Mouse (Mus musculus): ENCODE measurements at regions not wholly inside any gene's neighbourhood (a gene's known extent, or its start where the extent isn't known, plus 50 kb on each side); places are given as distances from the start of the nearest gene placed in this dataset.
"Not testable (repeated sequence)": the region's sequence is repeated elsewhere in the genome, so short reads cannot be mapped to it uniquely, and the experiment has no call there.

DNA sequence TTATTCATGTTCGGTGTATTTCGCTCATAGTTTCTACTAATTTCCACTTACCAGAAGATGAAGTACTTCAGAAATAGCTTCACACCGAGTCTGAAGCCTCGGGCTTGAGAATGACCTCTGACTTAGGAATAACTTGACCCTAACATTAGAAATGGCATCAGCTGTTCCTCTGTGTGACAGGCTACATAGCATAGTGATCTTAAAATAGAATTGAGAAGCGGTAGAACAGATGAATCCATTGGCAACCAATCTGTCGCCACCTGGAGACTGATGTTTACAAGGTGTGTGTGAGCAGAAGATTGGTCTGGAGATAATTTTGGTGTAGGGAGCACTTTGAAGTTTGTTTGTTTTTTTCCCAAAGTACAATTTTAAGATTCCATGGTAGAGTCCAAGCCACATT lies 60.9 kb upstream of the Ahi1 start:
- DNase-seq (ENCODE audit: extremely low read depth, low read depth), result no peak

DNA sequence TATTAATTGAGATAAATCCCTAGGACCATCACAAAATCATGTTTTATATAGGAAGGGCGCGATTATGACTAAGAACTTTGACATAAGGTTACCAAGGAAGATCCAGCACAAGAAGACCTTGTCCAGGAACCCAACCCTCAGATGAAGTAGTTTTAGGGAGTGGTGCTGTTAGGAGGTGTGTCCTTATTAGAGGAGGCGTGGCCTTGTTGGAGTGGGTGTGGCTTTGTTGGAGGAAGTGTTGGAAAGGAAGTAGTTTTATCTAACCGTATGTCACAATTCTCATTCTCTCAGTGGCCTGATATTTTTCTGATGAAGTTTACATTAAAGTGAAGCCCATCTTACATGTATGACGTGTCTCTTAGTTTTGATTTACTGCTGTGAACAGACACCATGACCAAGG lies 68.7 kb upstream of the Ahi1 start:
- DNase-seq (ENCODE audit: extremely low read depth, low read depth), result no peak

- DNase-seq (ENCODE audit: extremely low read depth, low read depth), result peak; percentile 51
Measured at GRCm38 (mm10) chr10:20882599-20882998, 69.7 kb upstream of the Ahi1 start.

GRCm38 (mm10) chr10:20880251-20880650 lies 72.1 kb upstream of the Ahi1 start:
- no peak for DNase-seq (ENCODE audit: extremely low read depth, low read depth)

- no peak for DNase-seq (ENCODE audit: extremely low read depth, low read depth)
Measured at GRCm38 (mm10) chr10:20879482-20879881, 72.9 kb upstream of the Ahi1 start.

DNA sequence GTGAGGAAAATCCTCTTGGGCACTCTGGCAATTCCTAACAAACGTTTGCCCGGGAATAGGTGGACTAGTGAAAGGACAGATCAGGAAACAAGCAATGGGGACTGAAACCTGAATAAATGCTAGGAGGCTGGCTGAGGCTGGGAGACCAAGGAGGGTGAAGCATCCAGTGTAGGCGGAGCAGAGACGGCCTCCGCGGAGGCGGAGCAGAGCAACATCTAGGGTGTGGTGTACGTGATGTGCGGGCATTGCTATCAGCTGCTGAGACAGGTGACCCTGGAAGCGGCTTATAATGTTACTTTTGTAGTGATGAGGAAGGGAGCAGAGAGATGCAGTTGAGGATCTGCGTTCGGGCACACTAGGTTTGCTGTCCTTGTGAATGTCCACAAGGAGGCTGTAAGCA lies 85.3 kb upstream of the Ahi1 start:
- DNase-seq (ENCODE audit: extremely low read depth, low read depth), result no peak

DNA sequence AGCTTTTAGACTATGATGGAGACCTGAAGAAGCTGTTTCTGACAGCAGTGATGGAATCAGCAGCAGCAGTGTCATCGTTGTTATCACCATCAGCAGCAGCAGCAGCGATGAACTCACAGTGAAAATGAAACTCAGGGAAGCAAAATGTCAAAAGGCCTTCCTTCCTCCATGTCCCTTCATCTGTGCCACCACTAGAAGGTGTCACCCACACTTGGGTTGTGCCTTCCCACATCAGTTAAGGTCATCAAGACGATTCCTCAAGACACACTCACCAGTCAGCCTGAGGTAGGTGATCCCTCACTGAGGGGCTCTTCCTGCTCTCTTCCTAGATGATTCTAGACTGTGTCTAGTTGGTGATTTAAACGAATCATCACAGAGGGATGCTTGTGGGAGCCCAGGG lies 87.3 kb upstream of the Ahi1 start:
- DNase-seq (ENCODE audit: extremely low read depth, low read depth), result no peak

- no peak for DNase-seq (ENCODE audit: extremely low read depth, low read depth)
Measured at GRCm38 (mm10) chr10:20857413-20857812, 94.9 kb upstream of the Ahi1 start.

- no peak for DNase-seq (ENCODE audit: extremely low read depth, low read depth)
Measured at GRCm38 (mm10) chr10:20854621-20855363, 97.6 kb upstream of the Ahi1 start.

GRCm38 (mm10) chr10:20847287-20847686 lies 105.1 kb upstream of the Ahi1 start:
- DNase-seq (ENCODE audit: extremely low read depth, low read depth), result no peak

DNA sequence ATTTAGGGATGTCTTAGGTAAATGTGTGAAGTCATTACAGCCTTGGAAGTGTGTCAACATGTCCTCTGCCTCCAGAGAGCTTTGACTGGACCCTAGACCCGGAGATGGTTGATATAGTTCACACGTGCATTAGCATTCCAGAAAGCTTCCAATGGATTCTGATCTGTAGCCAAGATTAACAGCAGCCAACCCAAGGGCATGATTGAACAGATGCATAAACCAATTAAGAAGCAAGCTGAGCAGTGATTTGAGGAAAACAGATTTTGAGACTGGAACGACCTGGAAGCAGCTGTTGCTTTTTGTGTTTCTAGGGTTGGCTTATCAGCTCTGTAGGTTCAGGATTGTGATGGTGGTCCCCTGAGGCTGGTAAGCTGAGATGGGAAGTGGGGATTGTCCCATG lies 109.1 kb upstream of the Ahi1 start:
- DNase-seq (ENCODE audit: extremely low read depth, low read depth), result no peak

GRCm38 (mm10) chr10:20842131-20842530 lies 110.2 kb upstream of the Ahi1 start:
- no peak for DNase-seq (ENCODE audit: extremely low read depth, low read depth)

DNA sequence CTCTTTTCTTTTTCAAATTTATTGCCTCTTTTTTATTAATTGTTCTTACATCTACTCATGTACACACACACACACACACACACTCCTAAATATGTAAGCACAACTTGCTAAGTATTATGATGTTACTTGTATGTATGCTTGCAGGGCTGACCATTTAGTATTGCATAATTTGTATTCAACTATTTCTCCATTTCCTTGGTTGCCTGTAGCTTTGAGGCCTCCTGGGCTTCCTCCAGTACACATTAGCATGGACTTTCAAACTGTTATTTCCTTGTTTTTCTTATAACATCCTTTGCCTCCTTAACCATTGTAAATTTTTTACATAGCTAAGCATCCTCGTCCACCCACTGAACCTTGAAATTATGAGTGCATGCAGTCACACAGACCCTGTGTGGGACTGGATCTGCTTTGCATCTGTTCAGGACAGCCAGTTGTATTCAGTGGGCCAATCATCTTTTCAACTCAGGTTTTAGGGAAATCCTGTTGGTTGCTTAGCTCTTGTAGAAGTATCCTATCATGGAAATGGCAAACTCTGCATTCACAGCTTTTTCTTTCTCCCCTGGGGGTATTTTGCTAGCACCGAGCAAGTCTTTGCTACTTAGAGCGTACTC lies 110.8 kb upstream of the Ahi1 start:
- DNase-seq (ENCODE audit: extremely low read depth, low read depth), result no peak

DNA sequence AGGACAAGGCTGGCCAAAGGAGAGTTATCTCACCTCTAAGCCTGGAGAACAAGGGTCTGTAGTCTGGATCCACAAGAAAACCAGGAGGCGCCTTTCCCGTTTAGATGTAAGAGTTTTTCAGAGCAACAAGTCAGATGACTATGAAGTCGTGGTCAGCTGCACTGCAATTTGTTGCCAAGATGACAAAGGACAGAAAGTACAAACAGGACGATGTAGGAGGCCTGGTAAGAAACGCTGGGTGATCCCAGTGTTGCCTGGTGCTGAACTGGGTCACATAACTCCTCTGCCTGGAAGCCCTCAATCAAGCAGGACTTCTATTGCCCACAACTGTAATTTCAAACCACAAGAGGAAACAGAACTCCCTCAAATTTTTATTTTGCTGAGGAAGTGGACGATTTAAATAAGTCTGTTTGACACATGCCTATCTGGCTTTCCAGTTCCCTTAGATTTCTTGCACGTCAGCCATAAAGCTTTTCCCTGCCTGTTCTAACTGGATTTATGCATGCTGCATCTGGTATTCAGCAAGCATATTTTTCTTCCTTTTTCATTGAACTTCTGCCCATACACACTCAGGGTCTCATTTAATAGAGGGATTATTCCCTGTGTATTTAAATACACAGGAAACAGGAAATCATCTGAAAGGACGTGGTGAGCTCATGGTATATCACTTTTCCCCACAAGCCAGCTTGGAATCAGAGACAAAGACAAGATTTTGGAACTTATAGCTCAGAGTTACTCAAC lies 113.5 kb upstream of the Ahi1 start:
- no peak for DNase-seq (ENCODE audit: extremely low read depth, low read depth)

DNA sequence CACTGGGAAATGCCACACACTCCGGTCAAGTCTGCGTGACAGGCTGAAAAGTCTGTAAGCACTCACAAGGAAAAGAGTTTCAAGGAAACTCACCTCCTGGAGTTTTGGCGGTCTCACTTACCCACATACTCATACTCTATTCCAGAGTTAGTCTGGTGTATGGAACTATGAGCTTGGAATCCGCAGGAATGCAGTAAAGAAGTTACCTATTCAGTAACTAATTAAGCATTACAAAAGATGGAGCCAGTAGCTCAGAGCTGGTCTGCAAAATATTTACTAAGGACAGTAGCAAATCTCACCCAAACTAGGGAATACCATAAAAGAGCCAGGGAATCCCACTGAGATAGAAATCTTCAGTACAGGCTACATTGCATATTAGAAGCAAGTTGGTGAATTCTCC lies 111.9 kb upstream of the Pde7b start:
- not testable (repeated sequence) for DNase-seq (ENCODE audit: extremely low read depth, low read depth)

GRCm38 (mm10) chr10:20834806-20835575 lies 110.1 kb upstream of the Pde7b start:
- DNase-seq (ENCODE audit: extremely low read depth, low read depth), result no peak

DNA sequence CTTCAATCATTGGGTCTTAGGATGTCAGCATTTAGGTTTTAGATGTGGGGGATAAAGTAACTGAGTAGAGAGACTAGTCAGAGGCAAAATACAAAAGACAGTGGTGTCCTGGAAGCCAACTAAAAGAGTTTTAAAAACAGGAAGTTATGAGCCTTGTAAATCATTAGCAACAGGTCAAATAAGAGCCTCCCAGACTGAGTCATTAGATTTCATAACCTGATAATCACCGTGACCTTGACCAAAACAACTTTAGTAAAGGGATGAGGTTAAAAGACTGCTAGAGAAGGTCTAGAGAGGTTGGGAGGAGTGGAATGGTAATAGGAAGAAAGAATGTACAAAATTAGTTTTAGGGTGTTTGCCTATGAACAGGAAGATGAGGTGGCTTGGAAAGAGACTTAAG lies 103.4 kb upstream of the Pde7b start:
- DNase-seq (ENCODE audit: extremely low read depth, low read depth), result no peak

GRCm38 (mm10) chr10:20827473-20827872 lies 102.6 kb upstream of the Pde7b start:
- DNase-seq (ENCODE audit: extremely low read depth, low read depth), result no peak

DNA sequence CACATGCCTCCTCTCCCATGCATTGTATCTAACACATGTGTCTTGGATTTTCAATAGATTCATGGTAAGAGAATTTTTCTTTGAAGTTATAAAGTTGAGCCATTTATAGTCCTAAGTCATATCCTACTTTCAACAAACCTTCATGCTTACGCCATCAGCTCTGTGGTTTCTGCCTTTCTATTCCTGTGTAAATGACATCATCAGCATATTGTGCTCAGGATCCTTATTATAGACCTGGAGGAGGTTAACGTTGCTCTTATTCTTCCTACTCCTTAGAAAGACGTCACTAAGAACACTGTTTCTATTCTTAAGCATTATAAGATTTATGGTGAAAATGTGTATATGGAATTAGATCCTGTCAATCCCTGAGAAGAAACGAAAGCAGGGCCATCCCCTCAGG lies 93.7 kb upstream of the Pde7b start:
- DNase-seq (ENCODE audit: extremely low read depth, low read depth), result no peak

- DNase-seq (ENCODE audit: extremely low read depth, low read depth), result no peak
Measured at GRCm38 (mm10) chr10:20799792-20800191, 74.9 kb upstream of the Pde7b start.

DNA sequence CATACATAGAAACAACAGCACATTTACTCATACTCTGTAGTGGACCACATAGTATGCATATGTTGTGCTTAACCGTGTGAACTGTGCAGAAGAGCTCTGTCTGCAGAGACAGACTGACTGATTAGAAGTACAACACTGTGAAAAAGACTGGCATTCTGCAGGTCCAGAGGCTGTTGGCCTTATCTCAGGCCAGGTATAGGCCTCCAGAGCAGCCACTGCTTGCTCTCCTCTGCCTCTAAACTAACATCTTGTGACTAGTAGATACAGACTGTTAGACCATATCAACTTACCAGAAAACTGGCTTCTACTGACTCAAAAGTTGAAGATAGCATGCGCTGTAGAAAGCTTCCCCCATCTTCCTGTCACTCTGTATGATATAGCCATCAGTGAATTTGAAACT lies 73.5 kb upstream of the Pde7b start:
- DNase-seq (ENCODE audit: extremely low read depth, low read depth), result no peak

DNA sequence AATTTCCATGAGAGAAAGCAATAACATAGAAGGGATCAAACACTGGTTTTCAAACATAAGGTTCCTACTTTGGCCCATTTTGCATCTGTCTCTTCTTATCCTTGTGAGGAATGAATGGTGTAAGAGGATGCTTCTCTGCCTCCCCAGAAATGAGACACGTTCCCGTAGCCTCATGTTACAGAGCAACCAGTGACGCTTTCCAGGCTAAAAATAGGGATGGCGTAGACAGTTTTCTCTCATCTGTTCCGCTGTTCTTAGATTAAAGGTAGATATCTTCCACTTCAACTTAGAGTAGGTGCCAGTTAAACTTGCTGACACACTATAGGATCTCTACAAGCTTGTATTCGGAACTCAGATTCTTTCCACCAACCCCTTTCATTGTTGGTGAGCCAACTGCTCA lies 69.1 kb upstream of the Pde7b start:
- no peak for DNase-seq (ENCODE audit: extremely low read depth, low read depth)
